Mouse (Mus musculus) gastrocnemius, adult 2 months (tissue): ENCODE results near the gene Cenpe. TPM values are rescaled to one million over a fixed set of nuclear protein-coding genes. Genes with fewer than 3 reads are reported as not detected.

ENCODE experiments used
- DNase-seq: peaks from one replicate; pipeline ENCODE4 v3.0.0; 2022
- H3K27ac ChIP-seq: fragments of 200-600 bp; 2 replicates; pipeline ENCODE4 v1.8.1; 2022; ENCODE audit warnings: mild to moderate bottlenecking
- H3K4me3 ChIP-seq: fragments of 200-600 bp; 2 replicates; pipeline ENCODE4 v1.8.1; 2022; ENCODE audit warnings: mild to moderate bottlenecking, moderate library complexity
- CTCF ChIP-seq: fragments of 200-600 bp; IDR thresholded peaks from 2 replicates; pipeline ENCODE4 v1.8.1; 2022; ENCODE audit warnings: antibody characterized with exemption, mild to moderate bottlenecking, moderate library complexity
- intact Hi-C: fragments of 180-260 bp; cut with DNase I; formaldehyde crosslinking; loops from one replicate; pipeline ENCODE4 v1.15.1; 2025
- total RNA-seq, 2 experiments: library from RNA; stranded (reverse); gene quantifications; 2 replicates each; pipeline ENCODE4 v1.2.3; 2021

Gene Cenpe
- total RNA-seq, 2 experiments from 2014 or later: 0.05 to 0.08 TPM

- no peak for TF ChIP-seq CTCF
- no peak overlapping the region for H3K4me3 ChIP-seq
- no peak for DNase-seq
- intact Hi-C loops: loop anchor here (10.0 kb wide), 2 partner anchors 107 to 217 kb away; no protein-coding TSS in a partner anchor
- no peak overlapping the region for H3K27ac ChIP-seq
These were observed 75.9 kb downstream of the Cenpe start for GRCm38 (mm10) chr3:135288138-135288750.

- no peak overlapping the region for H3K4me3 ChIP-seq
These were observed 76.8 kb downstream of the Cenpe start for GRCm38 (mm10) chr3:135289148-135289547.

GRCm38 (mm10) chr3:135290249-135290894 is 78.0 kb downstream of the Cenpe start:
- DNase-seq: peak; percentile 42
- no peak overlapping the region for H3K27ac ChIP-seq
- peak; percentile 74 for TF ChIP-seq CTCF
- H3K4me3 ChIP-seq: no peak overlapping the region
- intact Hi-C loops: loop anchor here (5.0 kb wide), 1 partner anchor 442 kb away; no protein-coding TSS in a partner anchor

More at GRCm38 (mm10) chr3:135289148-135289547, 76.8 kb downstream of the Cenpe start:
- intact Hi-C loops: loop anchor here (10.0 kb wide), 2 partner anchors 106 to 216 kb away; no protein-coding TSS in a partner anchor
- no peak for DNase-seq
- TF ChIP-seq CTCF: no peak
- no peak overlapping the region for H3K27ac ChIP-seq

- intact Hi-C loops: loop anchor here (5.0 kb wide), 1 partner anchor 439 kb away; no protein-coding TSS in a partner anchor
- no peak for DNase-seq
- no peak for TF ChIP-seq CTCF
- H3K4me3 ChIP-seq: no peak overlapping the region
- H3K27ac ChIP-seq: no peak overlapping the region
These were observed 81.4 kb downstream of the Cenpe start for GRCm38 (mm10) chr3:135293703-135294102.

GRCm38 (mm10) chr3:135295559-135295958 is 83.2 kb downstream of the Cenpe start:
- intact Hi-C loops: no loop called here
- H3K4me3 ChIP-seq: no peak overlapping the region
- DNase-seq: no peak
- H3K27ac ChIP-seq: no peak overlapping the region
- TF ChIP-seq CTCF: no peak

- intact Hi-C loops: no loop called here
- H3K4me3 ChIP-seq: no peak overlapping the region
- TF ChIP-seq CTCF: no peak
- DNase-seq: no peak
- H3K27ac ChIP-seq: no peak overlapping the region
These were observed 86.2 kb downstream of the Cenpe start for GRCm38 (mm10) chr3:135298560-135298959.

GRCm38 (mm10) chr3:135300081-135300480 is 87.7 kb downstream of the Cenpe start:
- DNase-seq: no peak
- Histone ChIP-seq H3K27ac (no peak overlapping the region), H3K4me3 (no peak overlapping the region)
- intact Hi-C loops: no loop called here
- no peak for TF ChIP-seq CTCF

GRCm38 (mm10) chr3:135304060-135304459 is 91.7 kb downstream of the Cenpe start:
- intact Hi-C loops: no loop called here
- no peak overlapping the region for H3K4me3 ChIP-seq
- no peak for DNase-seq
- no peak for TF ChIP-seq CTCF
- H3K27ac ChIP-seq: no peak overlapping the region

- intact Hi-C loops: no loop called here
- H3K27ac ChIP-seq: no peak overlapping the region
- no peak for DNase-seq
- no peak for TF ChIP-seq CTCF
- H3K4me3 ChIP-seq: no peak overlapping the region
These were observed 92.2 kb downstream of the Cenpe start for GRCm38 (mm10) chr3:135304566-135304965.

GRCm38 (mm10) chr3:135307411-135308259 is 95.3 kb downstream of the Cenpe start, which contains the start of gene Slc9b2:
Slc9b2 (plus strand) TSS chr3:135307700.
- Histone ChIP-seq H3K4me3 (peak within 1 kb of the TSS; percentile 65), H3K27ac (no peak within 1 kb of the TSS)
- no peak for TF ChIP-seq CTCF
- peak; percentile 34 for DNase-seq
- intact Hi-C loops: no loop called here

- Histone ChIP-seq H3K27ac (no peak overlapping the region), H3K4me3 (no peak overlapping the region)
- intact Hi-C loops: no loop called here
- TF ChIP-seq CTCF: no peak
- DNase-seq: no peak
These were observed 100.7 kb downstream of the Cenpe start for GRCm38 (mm10) chr3:135312916-135313491.

- no peak overlapping the region for H3K4me3 ChIP-seq
- no peak overlapping the region for H3K27ac ChIP-seq
- intact Hi-C loops: no loop called here
- no peak for TF ChIP-seq CTCF
- DNase-seq: no peak
These were observed 101.4 kb downstream of the Cenpe start for GRCm38 (mm10) chr3:135313727-135314126.
